Mouse (Mus musculus) liver, adult 2 months (tissue): ENCODE data around the gene Ttll10.

ENCODE experiments used
- CTCF ChIP-seq: fragments of 200-500 bp; IDR thresholded peaks from 2 replicates; pipeline ENCODE4 v1.5.1; 2011; ENCODE audit warnings: low read depth, low read length, control low read depth
- POLR2A ChIP-seq: fragments of 200-500 bp; IDR thresholded peaks from 2 replicates; pipeline ENCODE4 v1.6.1; 2011; ENCODE audit warnings: low read length, control low read depth; ENCODE audit not compliant: insufficient read depth; ENCODE audit errors: extremely low read depth

- no peak for TF ChIP-seq POLR2A
- TF ChIP-seq CTCF, result no peak
Observed at GRCm38 (mm10) chr4:156083348-156083747, 24.1 kb upstream of the Ttll10 start.
